Mouse (Mus musculus): ENCODE measurements around the gene Gm10135. TPM values are rescaled to one million over a fixed set of nuclear protein-coding genes. Genes with fewer than 3 reads are reported as not detected.

Gene Gm10135
- polyA plus RNA-seq, 1 experiment from 2014 or later = not detected

GRCm38 (mm10) chr5:72975996-72976395, 1.5 kb upstream of the Gm10135 start:
- Histone ChIP-seq H3K4me2 (ENCODE audit: low read depth, low read length) (no peak overlapping the region), H3K36me3 (ENCODE audit: control insufficient read depth, insufficient read depth, low read length) (peaks cover 15% of the 10 kb centered on the region), H3K27me3 (ENCODE audit: control insufficient read depth, insufficient read depth, low read length) (no peaks in the 10 kb centered on the region), H3K27ac (ENCODE audit: low read depth, low read length) (no peak overlapping the region), H3K9me3 (ENCODE audit: control insufficient read depth, low read length) (no peaks in the 10 kb centered on the region), H3K9ac (replicated peaks; ENCODE audit: low read depth, low read length) (no peak overlapping the region), H3K4me3 (ENCODE audit: low read depth, low read length) (no peak overlapping the region), H3K4me1 (ENCODE audit: control insufficient read depth, insufficient read depth, low read length) (no peaks in the 10 kb centered on the region)
- no peak for ATAC-seq (ENCODE audit: low read depth)
- 78% methylated on average over 6 of the region's 6 CpGs for WGBS

DNA sequence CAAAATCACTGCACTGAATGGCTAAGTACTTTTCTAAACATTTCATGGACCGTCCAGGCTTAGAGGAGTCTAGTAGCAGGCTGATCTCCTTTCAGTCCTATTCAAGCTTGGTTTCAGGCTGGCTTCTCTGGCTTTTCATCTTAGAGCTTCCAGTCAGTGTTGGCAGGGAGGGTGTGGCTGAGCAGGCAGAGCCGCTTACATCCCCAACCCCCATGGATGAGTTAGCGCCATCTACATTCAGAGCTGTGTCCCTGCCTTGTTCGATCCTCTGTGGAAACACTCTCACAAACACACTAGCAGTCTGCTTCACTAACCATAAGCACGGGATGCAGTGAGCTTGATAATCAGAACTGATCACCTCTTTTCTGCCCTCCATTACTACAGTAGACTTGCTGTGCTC, 1.6 kb downstream of the Gm10135 start:
- no peak overlapping the region for H3K4me2 ChIP-seq (ENCODE audit: low read depth, low read length)
- no peaks in the 10 kb centered on the region for H3K9me3 ChIP-seq (ENCODE audit: control insufficient read depth, low read length)
- no peak overlapping the region for H3K27ac ChIP-seq (ENCODE audit: low read depth, low read length)
- WGBS = 68% methylated on average over 5 of the region's 5 CpGs
- H3K36me3 ChIP-seq (ENCODE audit: control insufficient read depth, insufficient read depth, low read length) = peaks cover 26% of the 10 kb centered on the region
- no peak for ATAC-seq (ENCODE audit: low read depth)
- no peaks in the 10 kb centered on the region for H3K27me3 ChIP-seq (ENCODE audit: control insufficient read depth, insufficient read depth, low read length)
- H3K4me3 ChIP-seq (ENCODE audit: low read depth, low read length) = no peak overlapping the region
- no peaks in the 10 kb centered on the region for H3K4me1 ChIP-seq (ENCODE audit: control insufficient read depth, insufficient read depth, low read length)
- no peak overlapping the region for H3K9ac ChIP-seq (replicated peaks; ENCODE audit: low read depth, low read length)

DNA sequence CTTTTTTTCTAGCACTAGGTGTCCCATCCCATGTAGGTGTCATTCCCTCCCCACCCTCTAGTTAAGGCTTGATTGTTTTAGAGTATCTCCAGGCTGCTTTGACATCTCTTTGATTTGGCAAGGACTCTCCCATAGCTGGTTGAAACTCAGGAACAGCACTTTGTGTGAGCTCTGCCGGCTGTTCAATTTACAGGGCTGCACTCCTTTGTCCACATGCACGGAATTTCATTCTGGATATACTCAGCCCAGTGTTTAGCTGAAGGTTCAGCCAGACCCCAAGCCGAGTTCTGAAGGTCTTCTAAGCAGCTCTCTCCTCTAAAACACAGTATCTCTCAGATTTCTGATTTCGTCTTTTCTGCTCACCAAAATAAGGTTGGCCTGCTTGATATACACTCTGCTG, 2.1 kb downstream of the Gm10135 start:
- no peak for ATAC-seq (ENCODE audit: low read depth)
- WGBS = 71% methylated on average over 4 of the region's 4 CpGs
- Histone ChIP-seq H3K27me3 (ENCODE audit: control insufficient read depth, insufficient read depth, low read length) (no peaks in the 10 kb centered on the region), H3K9ac (replicated peaks; ENCODE audit: low read depth, low read length) (no peak overlapping the region), H3K9me3 (ENCODE audit: control insufficient read depth, low read length) (no peaks in the 10 kb centered on the region), H3K4me3 (ENCODE audit: low read depth, low read length) (no peak overlapping the region), H3K4me2 (ENCODE audit: low read depth, low read length) (no peak overlapping the region), H3K36me3 (ENCODE audit: control insufficient read depth, insufficient read depth, low read length) (peaks cover 26% of the 10 kb centered on the region), H3K27ac (ENCODE audit: low read depth, low read length) (0 out of 2 replicates have a peak overlapping the region, but pooled peaks have one; percentile 3), H3K4me1 (ENCODE audit: control insufficient read depth, insufficient read depth, low read length) (no peaks in the 10 kb centered on the region)

DNA sequence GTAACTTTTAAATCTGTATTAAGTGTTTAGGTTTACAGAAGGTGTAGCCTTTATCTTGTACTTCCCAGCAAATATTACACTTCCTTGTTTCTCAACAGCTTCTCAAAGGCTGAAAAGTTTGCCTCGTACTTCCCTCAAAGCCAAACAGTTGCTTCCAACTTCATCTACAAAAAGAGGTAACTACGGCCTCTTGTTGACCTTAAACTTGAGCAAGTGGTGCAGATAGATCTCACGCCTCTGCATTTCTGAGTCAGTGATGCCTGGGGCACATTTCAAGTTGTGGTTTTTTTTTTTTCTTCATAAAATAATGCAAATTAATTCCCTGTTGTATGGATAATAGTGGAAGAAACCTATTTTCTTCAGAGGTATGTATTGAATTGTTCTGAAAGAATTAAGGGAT, 8.8 kb downstream of the Gm10135 start:
- H3K27me3 ChIP-seq (ENCODE audit: control insufficient read depth, insufficient read depth, low read length) = no peaks in the 10 kb centered on the region
- H3K27ac ChIP-seq (ENCODE audit: low read depth, low read length) = no peak overlapping the region
- H3K4me1 ChIP-seq (ENCODE audit: control insufficient read depth, insufficient read depth, low read length) = no peaks in the 10 kb centered on the region
- no peaks in the 10 kb centered on the region for H3K9me3 ChIP-seq (ENCODE audit: control insufficient read depth, low read length)
- WGBS = 93% methylated on average over 3 of the region's 3 CpGs
- no peak overlapping the region for H3K9ac ChIP-seq (replicated peaks; ENCODE audit: low read depth, low read length)
- ATAC-seq (ENCODE audit: low read depth) = no peak
- H3K4me3 ChIP-seq (ENCODE audit: low read depth, low read length) = no peak overlapping the region
- H3K36me3 ChIP-seq (ENCODE audit: control insufficient read depth, insufficient read depth, low read length) = peaks cover 17% of the 10 kb centered on the region
- no peak overlapping the region for H3K4me2 ChIP-seq (ENCODE audit: low read depth, low read length)

DNA sequence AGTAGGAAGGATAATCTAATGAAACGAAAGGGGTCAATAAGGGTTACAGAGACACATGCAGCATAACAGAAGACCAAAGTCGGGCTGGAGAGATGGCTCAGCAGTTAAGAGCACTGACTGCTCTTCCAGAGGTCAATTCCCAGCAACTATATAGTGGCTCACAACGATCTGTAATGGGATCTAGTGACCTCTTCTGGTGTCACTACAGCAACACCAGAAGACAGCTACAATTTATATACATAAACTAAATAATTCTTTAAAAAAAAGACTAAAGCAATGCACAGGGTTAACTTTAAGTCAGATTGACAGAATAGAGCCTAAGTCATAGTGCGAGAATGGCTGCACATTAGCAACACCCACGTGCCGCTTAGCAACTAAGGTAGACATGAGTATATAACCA, 14.4 kb downstream of the Gm10135 start:
- no peak overlapping the region for H3K4me3 ChIP-seq (ENCODE audit: low read depth, low read length)
- no peak overlapping the region for H3K27ac ChIP-seq (ENCODE audit: low read depth, low read length)
- no peak overlapping the region for H3K4me2 ChIP-seq (ENCODE audit: low read depth, low read length)
- H3K9ac ChIP-seq (replicated peaks; ENCODE audit: low read depth, low read length) = no peak overlapping the region
- H3K27me3 ChIP-seq (ENCODE audit: control insufficient read depth, insufficient read depth, low read length) = no peaks in the 10 kb centered on the region
- H3K4me1 ChIP-seq (ENCODE audit: control insufficient read depth, insufficient read depth, low read length) = no peaks in the 10 kb centered on the region
- peaks cover 3% of the 10 kb centered on the region; the same call in 1 of the 2 replicates for H3K36me3 ChIP-seq (ENCODE audit: control insufficient read depth, insufficient read depth, low read length)
- ATAC-seq (ENCODE audit: low read depth) = no peak
- WGBS = 85% methylated on average over 6 of the region's 6 CpGs
- H3K9me3 ChIP-seq (ENCODE audit: control insufficient read depth, low read length) = no peaks in the 10 kb centered on the region

DNA sequence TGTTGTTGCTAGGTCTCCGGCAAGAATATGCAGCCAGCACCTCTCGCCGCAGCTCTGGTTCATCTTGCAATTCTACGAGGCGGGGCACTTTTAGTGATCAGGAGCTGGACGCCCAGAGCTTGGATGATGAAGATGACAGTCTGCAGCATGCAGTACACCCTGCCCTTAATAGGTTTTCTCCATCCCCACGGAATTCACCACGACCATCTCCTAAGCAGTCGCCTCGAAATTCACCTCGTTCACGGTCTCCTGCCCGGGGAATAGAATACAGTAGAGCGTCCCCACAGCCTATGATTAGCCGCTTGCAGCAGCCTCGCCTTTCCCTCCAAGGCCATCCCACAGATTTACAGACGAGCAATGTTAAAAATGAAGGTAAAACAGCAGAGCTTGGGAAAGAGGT, 17.2 kb downstream of the Gm10135 start:
- no peak overlapping the region for H3K4me3 ChIP-seq (ENCODE audit: low read depth, low read length)
- H3K36me3 ChIP-seq (ENCODE audit: control insufficient read depth, insufficient read depth, low read length) = 0 out of 2 replicates have a peak, but pooled peaks cover 3% of the 10 kb centered on the region
- 83% methylated on average over 17 of the region's 17 CpGs for WGBS
- H3K9me3 ChIP-seq (ENCODE audit: control insufficient read depth, low read length) = no peaks in the 10 kb centered on the region
- ATAC-seq (ENCODE audit: low read depth) = no peak
- no peaks in the 10 kb centered on the region for H3K4me1 ChIP-seq (ENCODE audit: control insufficient read depth, insufficient read depth, low read length)
- H3K4me2 ChIP-seq (ENCODE audit: low read depth, low read length) = no peak overlapping the region
- no peaks in the 10 kb centered on the region for H3K27me3 ChIP-seq (ENCODE audit: control insufficient read depth, insufficient read depth, low read length)
- no peak overlapping the region for H3K27ac ChIP-seq (ENCODE audit: low read depth, low read length)
- no peak overlapping the region for H3K9ac ChIP-seq (replicated peaks; ENCODE audit: low read depth, low read length)

DNA sequence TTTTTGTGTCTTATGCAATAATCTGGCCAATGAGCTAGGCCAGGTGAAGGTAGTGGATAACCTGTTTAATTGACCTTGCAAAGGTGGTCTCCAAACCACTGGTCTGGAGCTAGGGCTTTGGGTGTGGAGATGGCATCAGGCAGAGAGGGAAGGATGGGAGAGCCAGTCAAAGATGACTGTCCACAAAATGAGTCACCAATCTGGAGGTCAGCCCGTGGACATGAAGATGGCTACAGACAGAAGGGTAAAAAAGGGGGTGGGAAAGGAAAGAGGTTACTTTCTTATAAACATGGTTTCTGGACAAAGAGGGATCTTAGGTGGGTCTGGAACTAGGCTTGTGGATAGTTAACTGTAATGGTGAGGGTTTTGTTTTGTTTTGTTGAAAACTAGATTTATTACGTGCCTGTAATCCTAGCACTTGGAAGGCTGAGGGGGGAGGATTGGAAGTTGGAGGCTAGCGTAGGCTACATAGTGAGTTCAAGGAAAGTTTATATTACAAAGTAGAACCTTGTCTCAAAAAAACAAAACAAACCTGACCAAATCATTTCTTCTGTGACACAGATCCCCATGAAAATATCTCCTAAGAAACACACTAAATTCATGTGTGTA, 20.4 kb downstream of the Gm10135 start:
- Histone ChIP-seq H3K4me1 (ENCODE audit: control insufficient read depth, insufficient read depth, low read length) (no peaks in the 10 kb centered on the region), H3K4me2 (ENCODE audit: low read depth, low read length) (no peak overlapping the region), H3K9me3 (ENCODE audit: control insufficient read depth, low read length) (no peaks in the 10 kb centered on the region), H3K36me3 (ENCODE audit: control insufficient read depth, insufficient read depth, low read length) (0 out of 2 replicates have a peak, but pooled peaks cover 3% of the 10 kb centered on the region), H3K4me3 (ENCODE audit: low read depth, low read length) (no peak overlapping the region), H3K9ac (replicated peaks; ENCODE audit: low read depth, low read length) (no peak overlapping the region), H3K27me3 (ENCODE audit: control insufficient read depth, insufficient read depth, low read length) (no peaks in the 10 kb centered on the region), H3K27ac (ENCODE audit: low read depth, low read length) (no peak overlapping the region)
- WGBS = 82% methylated on average over 3 of the region's 3 CpGs
- ATAC-seq (ENCODE audit: low read depth) = no peak

DNA sequence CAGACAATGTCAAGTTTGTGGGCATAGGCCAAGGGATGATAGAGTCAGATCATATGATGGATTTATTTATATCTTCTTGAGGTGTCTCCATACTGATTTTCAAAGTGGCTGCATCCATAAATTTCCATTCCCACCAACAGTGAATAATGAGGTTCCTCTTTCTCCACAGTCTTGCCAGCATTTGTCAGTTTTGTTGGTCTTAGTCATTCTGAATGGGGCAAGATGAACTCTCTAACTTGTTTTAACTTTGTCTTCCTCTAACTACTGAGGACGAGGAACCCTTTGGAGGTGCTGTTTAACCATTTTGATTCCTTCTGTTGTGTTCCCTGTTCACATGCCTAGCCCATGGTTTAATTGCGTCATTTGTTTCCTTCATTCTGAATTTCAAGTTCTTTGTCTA, 24.2 kb downstream of the Gm10135 start:
- H3K4me2 ChIP-seq (ENCODE audit: low read depth, low read length) = no peak overlapping the region
- WGBS = 89% methylated on average over 2 of the region's 2 CpGs
- no peaks in the 10 kb centered on the region for H3K4me1 ChIP-seq (ENCODE audit: control insufficient read depth, insufficient read depth, low read length)
- no peaks in the 10 kb centered on the region for H3K9me3 ChIP-seq (ENCODE audit: control insufficient read depth, low read length)
- no peak overlapping the region for H3K27ac ChIP-seq (ENCODE audit: low read depth, low read length)
- no peaks in the 10 kb centered on the region for H3K27me3 ChIP-seq (ENCODE audit: control insufficient read depth, insufficient read depth, low read length)
- H3K9ac ChIP-seq (replicated peaks; ENCODE audit: low read depth, low read length) = no peak overlapping the region
- no peaks in the 10 kb centered on the region for H3K36me3 ChIP-seq (ENCODE audit: control insufficient read depth, insufficient read depth, low read length)
- ATAC-seq (ENCODE audit: low read depth) = no peak
- H3K4me3 ChIP-seq (ENCODE audit: low read depth, low read length) = no peak overlapping the region

DNA sequence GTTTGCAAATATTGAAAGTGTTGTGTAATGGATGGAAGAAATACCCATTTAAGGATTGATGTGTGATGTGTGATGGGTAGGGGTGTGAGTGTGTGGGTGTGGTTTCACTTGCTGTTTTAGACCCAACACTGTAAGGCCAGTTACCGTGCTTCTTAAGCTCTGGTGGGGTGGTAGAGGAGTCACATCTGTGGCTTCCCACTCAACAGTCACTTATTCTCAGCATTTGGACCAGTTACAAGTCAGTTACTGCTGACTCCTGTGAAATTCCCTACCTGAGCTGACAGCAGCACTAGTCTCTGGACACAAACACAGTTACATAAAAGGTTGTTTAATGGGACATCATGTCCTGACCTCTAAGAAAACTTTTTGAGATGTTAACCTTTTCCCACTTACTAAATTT, 26.4 kb downstream of the Gm10135 start:
- Histone ChIP-seq H3K4me3 (ENCODE audit: low read depth, low read length) (no peak overlapping the region), H3K9me3 (ENCODE audit: control insufficient read depth, low read length) (no peaks in the 10 kb centered on the region), H3K4me2 (ENCODE audit: low read depth, low read length) (no peak overlapping the region), H3K36me3 (ENCODE audit: control insufficient read depth, insufficient read depth, low read length) (no peaks in the 10 kb centered on the region), H3K27me3 (ENCODE audit: control insufficient read depth, insufficient read depth, low read length) (no peaks in the 10 kb centered on the region), H3K27ac (ENCODE audit: low read depth, low read length) (no peak overlapping the region), H3K9ac (replicated peaks; ENCODE audit: low read depth, low read length) (no peak overlapping the region), H3K4me1 (ENCODE audit: control insufficient read depth, insufficient read depth, low read length) (no peaks in the 10 kb centered on the region)
- no peak for ATAC-seq (ENCODE audit: low read depth)
- 86% methylated on average over 1 of the region's 1 CpGs for WGBS

All from neural tube, embryonic 14.5 days (tissue).